Mouse (Mus musculus): ENCODE measurements at regions not wholly inside any gene's neighbourhood (a gene's known extent, or its start where the extent isn't known, plus 50 kb on each side); places are given as distances from the start of the nearest gene placed in this dataset.
"Not testable (repeated sequence)": the region's sequence is repeated elsewhere in the genome, so short reads cannot be mapped to it uniquely, and the experiment has no call there.

DNA sequence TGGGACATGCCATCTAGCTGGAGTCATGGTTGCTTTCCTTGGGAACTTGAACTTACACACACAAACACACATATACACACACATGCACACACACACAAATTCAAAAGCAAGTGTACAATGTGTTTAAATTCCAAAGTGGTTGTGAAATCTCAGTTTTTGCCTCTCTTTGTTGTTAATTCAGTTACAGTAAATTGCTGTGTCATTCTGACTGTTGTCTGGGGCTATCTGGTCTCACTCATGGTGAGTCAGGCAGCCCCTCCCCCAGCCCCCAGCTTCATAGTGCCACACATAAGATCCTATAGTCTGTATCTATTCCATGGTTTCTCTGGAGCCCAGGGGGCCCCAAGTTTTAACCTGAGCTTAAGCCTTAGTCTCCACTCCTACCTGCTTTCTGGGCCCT lies 448.4 kb upstream of the Sall1 start:
- Histone ChIP-seq H3K36me3 (no peaks in the 10 kb centered on the region), H3K27ac (no peak overlapping the region), H3K27me3 (peaks cover 12% of the 10 kb centered on the region; the same call in 1 of the 2 replicates)

DNA sequence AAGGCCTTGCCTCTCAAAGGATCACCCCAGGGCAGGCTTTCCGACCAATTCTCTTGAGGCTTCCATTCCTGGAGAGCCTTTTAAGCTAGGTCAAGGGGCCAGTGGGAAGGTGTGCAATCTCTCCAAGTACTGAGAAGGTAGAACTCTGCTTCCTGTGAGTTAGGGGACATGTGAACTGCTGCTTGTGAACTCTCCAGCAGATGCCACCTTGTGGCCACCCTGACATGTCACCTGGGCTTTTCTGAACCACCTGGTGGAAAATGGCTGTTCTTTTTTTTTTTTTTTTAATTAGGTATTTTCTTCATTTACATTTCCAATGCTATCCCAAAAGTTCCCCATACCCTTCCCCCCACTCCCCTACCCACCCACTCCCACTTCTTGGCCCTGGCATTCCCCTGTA lies 438.5 kb upstream of the Sall1 start:
- not testable (repeated sequence) for H3K4me1 ChIP-seq (replicated peaks); H3K27ac ChIP-seq; H3K4me2 ChIP-seq; ATAC-seq (ENCODE audit: insufficient number of reproducible peaks, insufficient read depth, low FRiP score, low TSS enrichment, low read depth); H3K27me3 ChIP-seq; H3K9me3 ChIP-seq; H3K36me3 ChIP-seq; H3K9ac ChIP-seq (replicated peaks); H3K4me3 ChIP-seq (replicated peaks)
- WGBS = 73% methylated on average over 1 of the region's 1 CpGs

More for the DNA sequence above, 448.4 kb upstream of the Sall1 start:
- ATAC-seq (ENCODE audit: insufficient number of reproducible peaks, insufficient read depth, low FRiP score, low TSS enrichment, low read depth) = no peak
- no peaks in the 10 kb centered on the region for H3K9me3 ChIP-seq
- H3K4me1 ChIP-seq (replicated peaks) = 0 out of 2 replicates have a peak, but pooled peaks cover 3% of the 10 kb centered on the region
- no peak overlapping the region for H3K9ac ChIP-seq (replicated peaks)
- H3K4me2 ChIP-seq = no peak overlapping the region
- H3K4me3 ChIP-seq (replicated peaks) = no peak overlapping the region

DNA sequence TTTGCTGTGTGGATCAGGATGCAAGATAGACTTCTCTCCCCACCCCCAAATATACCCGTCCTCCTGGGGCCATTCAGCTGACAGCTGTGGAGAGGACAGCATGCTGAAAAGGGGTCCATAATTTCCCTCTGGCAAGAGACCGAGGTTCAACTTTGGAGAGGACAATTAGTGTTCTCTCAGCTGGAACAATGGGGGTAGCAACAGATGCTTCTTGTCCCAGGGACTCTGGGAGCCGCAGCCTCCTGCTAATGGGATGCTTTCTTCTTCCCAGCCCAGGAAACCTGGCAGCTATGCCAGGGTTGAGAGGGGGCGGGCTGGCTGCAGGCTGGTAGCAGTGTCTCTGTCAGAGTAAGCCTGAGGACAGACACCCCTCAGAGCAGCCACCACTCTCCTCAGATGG lies 433.0 kb upstream of the Sall1 start:
- H3K27ac ChIP-seq = no peak overlapping the region

DNA sequence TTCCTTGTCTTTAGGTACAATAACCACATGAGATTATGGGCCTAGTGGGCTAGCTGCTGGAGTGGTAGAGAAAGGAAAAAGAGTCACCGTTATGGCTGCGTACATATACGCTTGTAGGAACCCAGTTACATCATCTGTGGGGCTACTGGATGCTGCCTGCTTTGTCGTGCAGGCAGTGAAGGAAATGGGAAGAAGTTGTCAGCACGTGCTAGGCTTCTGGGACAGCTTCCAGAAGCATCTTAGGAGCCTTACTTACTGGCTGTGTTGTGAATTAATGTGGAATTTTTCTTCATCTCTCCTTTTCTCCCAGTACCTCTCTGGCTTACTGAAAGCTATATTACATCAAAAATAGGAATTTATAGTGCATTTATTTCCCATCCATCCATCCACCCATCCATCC lies 427.2 kb upstream of the Sall1 start:
- WGBS = 90% methylated on average over 5 of the region's 5 CpGs
- H3K4me2 ChIP-seq = no peak overlapping the region
- no peak for ATAC-seq (ENCODE audit: insufficient number of reproducible peaks, insufficient read depth, low FRiP score, low TSS enrichment, low read depth)

More for the DNA sequence above, 433.0 kb upstream of the Sall1 start:
- Histone ChIP-seq H3K4me1 (replicated peaks) (0 out of 2 replicates have a peak, but pooled peaks cover 8% of the 10 kb centered on the region), H3K4me2 (no peak overlapping the region), H3K9me3 (no peaks in the 10 kb centered on the region), H3K4me3 (replicated peaks) (no peak overlapping the region), H3K36me3 (no peaks in the 10 kb centered on the region), H3K9ac (replicated peaks) (no peak overlapping the region), H3K27me3 (peaks cover 27% of the 10 kb centered on the region)
- no peak for ATAC-seq (ENCODE audit: insufficient number of reproducible peaks, insufficient read depth, low FRiP score, low TSS enrichment, low read depth)
- 63% methylated on average over 4 of the region's 4 CpGs for WGBS

DNA sequence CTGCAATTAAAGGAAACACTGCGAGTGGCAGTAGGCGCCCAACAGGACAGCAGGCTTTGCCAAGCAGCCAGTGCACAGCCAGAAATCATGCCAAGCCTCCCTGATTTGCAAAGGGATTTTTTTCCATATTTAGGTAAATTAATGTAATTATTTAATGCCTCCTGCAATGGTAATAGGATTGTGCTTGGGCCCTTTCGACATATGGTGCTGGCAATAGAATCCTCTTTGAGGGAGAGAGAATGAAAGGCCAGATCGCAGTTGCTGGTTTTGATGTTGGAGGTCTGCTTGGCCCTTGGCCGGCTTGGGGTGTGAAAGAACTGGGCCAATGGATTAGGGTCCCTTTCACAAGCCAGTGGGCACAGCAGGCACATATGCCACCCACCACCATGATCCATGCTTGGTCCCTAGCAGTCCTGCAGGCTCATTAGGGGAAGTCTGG lies 424.8 kb upstream of the Sall1 start:
- ATAC-seq (ENCODE audit: insufficient number of reproducible peaks, insufficient read depth, low FRiP score, low TSS enrichment, low read depth) = no peak
- 0 out of 2 replicates have a peak, but pooled peaks cover 8% of the 10 kb centered on the region for H3K4me1 ChIP-seq (replicated peaks)
- no peak overlapping the region for H3K4me3 ChIP-seq (replicated peaks)
- no peak overlapping the region for H3K4me2 ChIP-seq
- no peak overlapping the region for H3K27ac ChIP-seq
- no peak overlapping the region for H3K9ac ChIP-seq (replicated peaks)
- no peaks in the 10 kb centered on the region for H3K36me3 ChIP-seq
- H3K9me3 ChIP-seq = no peaks in the 10 kb centered on the region
- WGBS = 87% methylated on average over 5 of the region's 5 CpGs
- H3K27me3 ChIP-seq = peaks cover 15% of the 10 kb centered on the region

More for the DNA sequence above, 427.2 kb upstream of the Sall1 start:
- H3K27me3 ChIP-seq = peaks cover 31% of the 10 kb centered on the region
- H3K27ac ChIP-seq = no peak overlapping the region
- H3K36me3 ChIP-seq = no peaks in the 10 kb centered on the region
- no peak overlapping the region for H3K4me3 ChIP-seq (replicated peaks)
- H3K4me1 ChIP-seq (replicated peaks) = 0 out of 2 replicates have a peak, but pooled peaks cover 8% of the 10 kb centered on the region
- H3K9ac ChIP-seq (replicated peaks) = no peak overlapping the region
- no peaks in the 10 kb centered on the region for H3K9me3 ChIP-seq

DNA sequence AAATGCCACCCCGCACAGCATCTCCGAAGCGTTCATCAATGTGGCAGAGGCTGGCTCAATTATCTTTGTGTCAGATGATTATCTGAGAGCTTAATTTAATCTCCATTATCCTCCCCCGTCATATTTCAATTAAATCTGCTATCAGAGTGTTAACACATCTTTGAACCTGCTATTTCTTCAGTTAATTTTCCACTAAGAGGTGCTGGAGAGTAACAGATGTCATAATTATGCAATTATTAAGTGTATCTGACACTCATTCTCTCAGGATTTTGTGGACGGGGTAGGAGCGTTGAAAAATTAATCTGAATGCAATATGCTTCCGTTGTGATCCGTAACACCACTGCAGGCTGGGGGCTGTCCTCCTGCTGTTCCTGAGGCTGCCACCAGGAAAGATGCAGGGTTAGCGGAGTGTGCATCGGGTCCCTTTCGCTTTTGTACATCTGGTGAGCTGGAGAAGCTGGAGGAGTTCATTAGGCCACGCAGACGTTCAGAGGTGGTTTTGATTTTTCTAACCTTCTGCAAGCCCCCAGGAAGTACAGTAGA lies 421.3 kb upstream of the Sall1 start:
- 85% methylated on average over 13 of the region's 13 CpGs for WGBS
- Histone ChIP-seq H3K9ac (replicated peaks) (no peak overlapping the region), H3K27ac (no peak overlapping the region), H3K4me2 (no peak overlapping the region), H3K9me3 (no peaks in the 10 kb centered on the region), H3K4me3 (replicated peaks) (no peak overlapping the region), H3K27me3 (peaks cover 11% of the 10 kb centered on the region; the same call in 1 of the 2 replicates), H3K36me3 (no peaks in the 10 kb centered on the region), H3K4me1 (replicated peaks) (peaks cover 3% of the 10 kb centered on the region)
- ATAC-seq (ENCODE audit: insufficient number of reproducible peaks, insufficient read depth, low FRiP score, low TSS enrichment, low read depth) = no peak

DNA sequence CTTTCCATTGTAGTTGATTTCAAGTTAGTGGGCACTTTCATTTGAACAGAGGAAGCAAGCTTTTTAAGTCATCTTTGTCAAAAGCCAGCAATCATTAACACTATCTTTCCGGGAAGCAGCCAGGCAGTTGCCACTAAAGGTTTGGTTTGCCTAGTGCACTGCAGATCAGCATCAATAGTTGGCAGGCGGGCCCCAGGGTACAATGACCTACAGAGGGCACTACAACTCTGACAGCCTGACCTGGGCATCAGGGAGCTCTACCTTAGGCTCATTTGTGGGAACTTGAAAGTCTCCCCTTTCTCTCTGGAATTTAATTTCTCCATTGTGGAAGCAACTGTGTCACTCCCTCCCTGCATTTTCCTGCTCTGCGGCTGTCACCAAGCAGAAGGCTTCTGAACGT lies 412.6 kb upstream of the Sall1 start:
- peaks cover 40% of the 10 kb centered on the region for H3K4me1 ChIP-seq (replicated peaks)
- 26% methylated on average over 4 of the region's 4 CpGs for WGBS
- H3K27ac ChIP-seq = no peak overlapping the region
- ATAC-seq (ENCODE audit: insufficient number of reproducible peaks, insufficient read depth, low FRiP score, low TSS enrichment, low read depth) = no peak
- no peaks in the 10 kb centered on the region for H3K36me3 ChIP-seq
- H3K4me3 ChIP-seq (replicated peaks) = no peak overlapping the region
- peaks cover 17% of the 10 kb centered on the region; the same call in 1 of the 2 replicates for H3K27me3 ChIP-seq
- no peak overlapping the region for H3K4me2 ChIP-seq
- 0 out of 2 replicates have a peak, but pooled peaks cover 5% of the 10 kb centered on the region for H3K9me3 ChIP-seq
- no peak overlapping the region for H3K9ac ChIP-seq (replicated peaks)

DNA sequence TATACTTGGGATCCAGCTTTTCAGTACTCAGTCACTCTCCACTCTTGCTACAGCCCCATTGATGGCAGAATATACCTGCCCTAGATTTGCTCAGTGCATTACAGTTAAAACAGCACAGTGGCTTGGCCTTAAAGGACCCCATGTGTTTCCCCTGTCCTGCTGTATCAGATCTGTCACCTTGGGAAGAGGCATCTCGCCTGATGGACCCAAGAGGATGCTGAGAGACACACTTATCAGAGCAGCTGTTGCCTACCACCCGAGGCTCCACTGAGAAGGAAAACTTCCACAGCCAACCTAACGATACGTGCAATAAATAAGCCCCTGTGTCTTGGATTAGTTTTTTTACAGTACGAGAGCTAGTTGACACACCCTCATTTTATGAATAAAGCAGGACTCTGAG lies 411.8 kb upstream of the Sall1 start:
- H3K9ac ChIP-seq (replicated peaks) = no peak overlapping the region
- H3K9me3 ChIP-seq = 0 out of 2 replicates have a peak, but pooled peaks cover 9% of the 10 kb centered on the region
- no peak overlapping the region for H3K27ac ChIP-seq
- peaks cover 40% of the 10 kb centered on the region for H3K4me1 ChIP-seq (replicated peaks)
- no peaks in the 10 kb centered on the region for H3K36me3 ChIP-seq
- 50% methylated on average over 5 of the region's 5 CpGs for WGBS
- no peak for ATAC-seq (ENCODE audit: insufficient number of reproducible peaks, insufficient read depth, low FRiP score, low TSS enrichment, low read depth)
- 0 out of 2 replicates have a peak, but pooled peaks cover 14% of the 10 kb centered on the region for H3K27me3 ChIP-seq
- H3K4me3 ChIP-seq (replicated peaks) = no peak overlapping the region
- H3K4me2 ChIP-seq = no peak overlapping the region

DNA sequence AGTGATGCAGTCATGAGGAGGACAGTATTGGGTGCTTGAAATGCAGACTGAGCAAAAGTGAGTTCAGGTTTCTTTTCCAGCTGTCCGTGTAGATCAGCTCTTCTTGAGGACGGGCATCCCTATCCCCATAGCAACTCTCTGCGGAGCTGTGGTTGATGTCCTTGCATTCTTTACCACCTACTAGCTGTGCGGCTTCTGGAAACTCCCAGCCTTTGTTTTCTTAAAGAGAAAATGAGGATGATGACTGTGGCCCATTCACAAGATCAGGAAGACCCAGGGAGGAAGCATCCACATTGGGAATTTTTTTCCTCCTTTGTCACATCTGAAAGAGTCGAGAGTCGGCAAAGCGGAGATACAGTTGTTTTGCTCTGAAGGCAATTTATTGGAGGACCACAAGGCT lies 410.2 kb upstream of the Sall1 start:
- Histone ChIP-seq H3K36me3 (no peaks in the 10 kb centered on the region), H3K27me3 (0 out of 2 replicates have a peak, but pooled peaks cover 14% of the 10 kb centered on the region), H3K4me3 (replicated peaks) (no peak overlapping the region), H3K9me3 (0 out of 2 replicates have a peak, but pooled peaks cover 9% of the 10 kb centered on the region), H3K9ac (replicated peaks) (no peak overlapping the region), H3K4me2 (no peak overlapping the region), H3K27ac (no peak overlapping the region), H3K4me1 (replicated peaks) (peaks cover 27% of the 10 kb centered on the region)
- no peak for ATAC-seq (ENCODE audit: insufficient number of reproducible peaks, insufficient read depth, low FRiP score, low TSS enrichment, low read depth)
- WGBS = 36% methylated on average over 7 of the region's 7 CpGs

DNA sequence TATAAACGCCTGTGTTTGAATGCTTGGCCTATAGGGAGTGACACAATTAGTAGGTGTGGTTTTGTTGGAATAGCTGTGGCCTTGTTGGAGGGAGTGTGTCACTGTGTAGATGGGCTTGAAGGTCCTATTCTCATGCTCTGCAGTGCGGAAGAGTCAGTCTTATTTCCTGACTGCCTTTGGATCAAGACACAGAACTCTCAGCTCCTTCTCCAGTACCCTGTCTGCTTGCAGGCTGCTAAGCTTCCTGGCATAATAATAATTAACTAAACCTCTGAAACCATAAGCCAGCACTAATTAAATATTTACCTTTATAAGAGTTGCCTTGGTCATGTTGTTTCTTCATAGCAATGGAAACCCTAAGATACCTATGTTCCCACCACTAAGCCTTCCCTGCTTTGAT lies 409.8 kb upstream of the Sall1 start:
- H3K27me3 ChIP-seq = 0 out of 2 replicates have a peak, but pooled peaks cover 14% of the 10 kb centered on the region
- H3K9me3 ChIP-seq = 0 out of 2 replicates have a peak, but pooled peaks cover 9% of the 10 kb centered on the region
- H3K36me3 ChIP-seq = no peaks in the 10 kb centered on the region
- H3K4me2 ChIP-seq = no peak overlapping the region
- H3K4me1 ChIP-seq (replicated peaks) = peaks cover 26% of the 10 kb centered on the region
- H3K9ac ChIP-seq (replicated peaks) = no peak overlapping the region
- WGBS = 86% methylated on average over 2 of the region's 2 CpGs
- ATAC-seq (ENCODE audit: insufficient number of reproducible peaks, insufficient read depth, low FRiP score, low TSS enrichment, low read depth) = no peak
- H3K27ac ChIP-seq = no peak overlapping the region
- no peak overlapping the region for H3K4me3 ChIP-seq (replicated peaks)

DNA sequence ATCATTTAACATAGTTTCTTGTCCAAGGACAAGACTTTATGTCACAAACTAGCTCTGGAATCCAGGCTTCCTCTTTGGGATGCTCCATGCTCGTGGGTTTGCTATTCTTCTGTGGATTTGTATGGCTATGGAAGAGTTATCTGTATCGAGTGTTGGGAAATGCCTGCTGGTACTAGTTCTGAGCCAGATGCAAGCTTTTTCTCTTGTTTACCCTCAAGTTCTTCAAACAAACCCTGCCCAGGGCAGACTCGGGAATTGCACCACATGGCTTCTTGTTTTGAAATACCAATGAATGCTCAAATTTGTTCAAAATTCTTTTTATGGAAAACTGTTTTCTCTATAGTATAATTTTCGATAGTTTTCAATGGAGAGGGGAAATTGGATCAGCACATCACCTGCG lies 400.5 kb upstream of the Sall1 start:
- no peak overlapping the region for H3K27ac ChIP-seq
- no peak overlapping the region for H3K9ac ChIP-seq (replicated peaks)
- no peak overlapping the region for H3K4me2 ChIP-seq
- no peaks in the 10 kb centered on the region; the same call in 1 of the 2 replicates for H3K27me3 ChIP-seq
- no peak for ATAC-seq (ENCODE audit: insufficient number of reproducible peaks, insufficient read depth, low FRiP score, low TSS enrichment, low read depth)
- peaks cover 6% of the 10 kb centered on the region for H3K4me1 ChIP-seq (replicated peaks)
- no peak overlapping the region for H3K4me3 ChIP-seq (replicated peaks)
- no peaks in the 10 kb centered on the region for H3K36me3 ChIP-seq
- WGBS = 75% methylated on average over 5 of the region's 5 CpGs
- H3K9me3 ChIP-seq = no peaks in the 10 kb centered on the region

DNA sequence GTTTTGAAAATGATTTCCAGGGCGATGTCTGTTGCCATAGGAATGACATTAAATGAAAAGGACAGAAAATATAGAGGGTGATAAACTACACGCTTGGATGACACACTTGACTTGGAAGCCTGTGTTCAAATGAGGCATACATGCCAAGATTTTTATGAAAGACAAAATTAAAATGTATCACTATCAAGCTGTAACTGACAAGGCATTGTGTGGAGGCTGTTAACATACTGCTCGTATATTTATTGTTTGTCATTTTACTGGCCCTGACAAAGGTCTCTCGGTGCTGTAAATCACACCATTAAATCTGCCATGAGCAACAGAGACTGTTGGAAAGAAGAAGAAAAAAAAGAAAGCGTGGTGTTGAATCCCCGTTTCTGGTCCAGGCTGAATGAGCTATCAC lies 395.3 kb upstream of the Sall1 start:
- Histone ChIP-seq H3K27ac (no peak overlapping the region), H3K36me3 (no peaks in the 10 kb centered on the region), H3K4me3 (replicated peaks) (no peak overlapping the region), H3K9me3 (no peaks in the 10 kb centered on the region), H3K9ac (replicated peaks) (no peak overlapping the region), H3K4me2 (no peak overlapping the region), H3K27me3 (no peaks in the 10 kb centered on the region), H3K4me1 (replicated peaks) (peaks cover 5% of the 10 kb centered on the region; the same call in 1 of the 2 replicates)
- ATAC-seq (ENCODE audit: insufficient number of reproducible peaks, insufficient read depth, low FRiP score, low TSS enrichment, low read depth) = no peak
- WGBS = 49% methylated on average over 6 of the region's 6 CpGs
